Mouse (Mus musculus) CH12.LX (cell line): Measurements from ENCODE around the gene Gm43064. TPM values are rescaled to one million over a fixed set of nuclear protein-coding genes. Genes with fewer than 3 reads are reported as not detected.

Experiments used
- DNase-seq: peaks from one replicate; pipeline ENCODE4 v3.0.0-alpha.2; 2013; ENCODE audit errors: extremely low read depth
- H3K27ac ChIP-seq: 2 replicates; pipeline ENCODE4 v1.5.1; 2012; ENCODE audit warnings: low read depth, mild to moderate bottlenecking, control low read depth, moderate library complexity; ENCODE audit not compliant: insufficient read depth
- H3K27me3 ChIP-seq: replicated peaks from 2 replicates; pipeline ENCODE3; 2012; ENCODE audit warnings: inconsistent platforms
- H3K36me3 ChIP-seq, 2 experiments: replicated peaks in 1 of 2; 2 replicates each; pipeline versions ENCODE3 to v1.6.1; 2012; ENCODE audit warnings: inconsistent platforms in 1 of 2, low read length in 1 of 2, mild to moderate bottlenecking in 1 of 2, mixed read lengths in 1 of 2, moderate library complexity in 1 of 2; ENCODE audit not compliant: control insufficient read depth in 1 of 2, insufficient read depth in 1 of 2
- H3K4me1 ChIP-seq, 2 experiments: 2 replicates each; pipeline ENCODE4 v1.6.1; 2012; ENCODE audit warnings: inconsistent platforms in 1 of 2, moderate library complexity in 1 of 2; ENCODE audit not compliant: insufficient read depth in 2 of 2, control insufficient read depth in 1 of 2
- H3K4me2 ChIP-seq: 2 replicates; pipeline ENCODE4 v1.6.1; 2012; ENCODE audit warnings: low read depth, mild to moderate bottlenecking, control low read depth; ENCODE audit not compliant: poor library complexity, insufficient read depth, severe bottlenecking
- H3K4me3 ChIP-seq, 3 experiments: fragments of 150-350 bp in 1 of 3; sonication (generic) in 1 of 3; replicated peaks in 1 of 3; 2 replicates each; pipeline versions ENCODE3 to v1.5.1; 2011 to 2012; ENCODE audit warnings: low read depth in 2 of 3, low read length in 2 of 3, mild to moderate bottlenecking in 2 of 3, moderate library complexity in 2 of 3, control low read depth in 1 of 3, improper control_type of control experiment in 1 of 3, inconsistent platforms in 1 of 3, mixed read lengths in 1 of 3; ENCODE audit not compliant: poor library complexity in 1 of 3
- H3K79me2 ChIP-seq: replicated peaks from 2 replicates; pipeline ENCODE4 v1.6.1; 2012; ENCODE audit warnings: mild to moderate bottlenecking, moderate library complexity; ENCODE audit not compliant: control insufficient read depth, poor library complexity, insufficient read depth, severe bottlenecking; ENCODE audit errors: extremely low read depth
- H3K9ac ChIP-seq: 2 replicates; pipeline ENCODE4 v1.6.1; 2012; ENCODE audit warnings: low read depth, mild to moderate bottlenecking, control low read depth, moderate library complexity; ENCODE audit not compliant: insufficient read depth
- H3K9me3 ChIP-seq: replicated peaks from 2 replicates; pipeline ENCODE3; 2012; ENCODE audit warnings: low read length, inconsistent platforms, mixed read lengths
- BHLHE40 ChIP-seq: IDR thresholded peaks from 2 replicates; pipeline ENCODE4 v1.6.1; 2011; ENCODE audit warnings: mild to moderate bottlenecking, low read depth, low read length, improper control_type of control experiment
- EP300 ChIP-seq: IDR thresholded peaks from 2 replicates; pipeline ENCODE4 v1.6.1; 2011; ENCODE audit warnings: low read length, improper control_type of control experiment
- HCFC1 ChIP-seq: IDR thresholded peaks from 2 replicates; pipeline ENCODE4 v1.6.1; 2012; ENCODE audit warnings: low read depth, mild to moderate bottlenecking, inconsistent platforms, low read length, improper control_type of control experiment
- IRF4 ChIP-seq: IDR thresholded peaks from 2 replicates; pipeline ENCODE4 v1.6.1; 2014; ENCODE audit warnings: low read depth, mild to moderate bottlenecking, inconsistent platforms, low read length, improper control_type of control experiment
- MAX ChIP-seq: IDR thresholded peaks from 2 replicates; pipeline ENCODE4 v1.6.1; 2011; ENCODE audit warnings: low read length, improper control_type of control experiment
- MAZ ChIP-seq: IDR thresholded peaks from 2 replicates; pipeline ENCODE4 v1.6.1; 2012; ENCODE audit warnings: low read depth, mild to moderate bottlenecking, inconsistent platforms, low read length, improper control_type of control experiment, moderate library complexity
- MEF2A ChIP-seq: IDR thresholded peaks from 2 replicates; pipeline ENCODE4 v1.6.1; 2014; ENCODE audit warnings: low read depth, mild to moderate bottlenecking, inconsistent platforms, low read length, improper control_type of control experiment, borderline replicate concordance
- MXI1 ChIP-seq: IDR thresholded peaks from 2 replicates; pipeline ENCODE4 v1.6.1; 2011; ENCODE audit warnings: mild to moderate bottlenecking, low read depth, low read length, improper control_type of control experiment
- POLR2A ChIP-seq: IDR thresholded peaks from 2 replicates; pipeline ENCODE4 v1.6.1; 2011; ENCODE audit warnings: low read depth, mild to moderate bottlenecking, improper control_type of control experiment, low read length
- SIN3A ChIP-seq: IDR thresholded peaks from 2 replicates; pipeline ENCODE4 v1.6.1; 2012; ENCODE audit warnings: low read length, improper control_type of control experiment, inconsistent platforms
- TBP ChIP-seq: conservative IDR thresholded peaks from 2 replicates; pipeline ENCODE4 v1.6.1; 2011; ENCODE audit warnings: low read depth, low read length, improper control_type of control experiment
- UBTF ChIP-seq: IDR thresholded peaks from 2 replicates; pipeline ENCODE4 v1.6.1; 2012; ENCODE audit warnings: low read depth, mild to moderate bottlenecking, inconsistent platforms, low read length, improper control_type of control experiment, moderate library complexity
- ZC3H11A ChIP-seq: IDR thresholded peaks from 2 replicates; pipeline ENCODE4 v1.6.1; 2012; ENCODE audit warnings: low read depth, mild to moderate bottlenecking, inconsistent platforms, low read length, improper control_type of control experiment
- ZKSCAN1 ChIP-seq: IDR thresholded peaks from 2 replicates; pipeline ENCODE4 v1.6.1; 2012; ENCODE audit warnings: low read depth, inconsistent platforms, low read length, improper control_type of control experiment, borderline replicate concordance
- dilution Hi-C: fragments of 300-500 bp; cut with MboI; formaldehyde crosslinking; loops from 2 replicates; pipeline ENCODE4 v1.14.3; 2020; ENCODE audit warnings: low sequenced_read_pairs; ENCODE audit not compliant: extremely low pct_unique_long_range_greater_than_20kb, extremely low pct_ligation_motif_present
- in situ Hi-C: fragments of 300-500 bp; cut with MboI; formaldehyde crosslinking; loops from 3 replicates; pipeline ENCODE4 v1.14.3; 2019; ENCODE audit warnings: low sequenced_read_pairs, low pct_ligation_motif_present, low pct_unique_long_range_greater_than_20kb, mixed read lengths
- polyA plus RNA-seq: library from polyadenylated mRNA; unstranded; fragments of >175 nt; gene quantifications from 2 replicates; pipeline ENCODE4 v1.2.1, GENCODE M21; 2012; ENCODE audit warnings: low read depth; ENCODE audit not compliant: insufficient read length
- total RNA-seq, 2 experiments: library from RNA; depleted of rRNA; stranded (reverse); fragments of 300-350 nt in 1 of 2; fragments of >200 nt in 1 of 2; gene quantifications; 2 replicates each; pipeline ENCODE4 v1.2.3; 2012 to 2014

The Gm43064 gene
- total and polyA plus RNA-seq, 3 experiments, result 0.91 to 3.1 TPM; not detected in 1

DNA sequence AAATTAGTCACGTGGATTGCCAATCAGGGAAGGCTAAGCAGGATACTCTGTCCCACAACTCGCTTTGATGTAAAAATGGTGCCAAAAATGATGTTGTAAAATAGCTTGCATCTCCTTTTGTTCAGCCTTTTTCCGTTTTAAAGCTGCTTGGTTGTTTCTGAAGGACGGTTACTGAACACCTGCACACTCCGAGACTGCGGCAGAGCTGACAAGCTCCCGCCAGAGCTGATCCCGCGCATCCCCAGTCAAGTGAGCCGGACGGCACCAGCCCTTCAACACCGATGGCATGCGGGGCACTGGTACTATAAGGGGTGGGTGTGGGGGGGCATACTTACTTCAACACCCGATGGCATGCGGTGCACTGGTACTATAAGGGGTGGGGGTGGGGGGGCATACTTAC, 35.4 kb upstream of the Gm43064 start:
- peaks cover 82% of the 10 kb centered on the region for H3K79me2 ChIP-seq
- no peaks in the 10 kb centered on the region for H3K27me3 ChIP-seq
- dilution Hi-C loops, result no loop called here
- no peaks in the 10 kb centered on the region for H3K9me3 ChIP-seq
- DNase-seq, result no peak
- in situ Hi-C loops, result no loop called here
- H3K4me3 ChIP-seq, result no peak overlapping the region
- H3K4me2 ChIP-seq, result peak overlapping the region; percentile 7
- peak overlapping the region; percentile 6; the same call in 1 of the 2 replicates for H3K9ac ChIP-seq
- TF ChIP-seq HCFC1, result no peak
- no peak for TF ChIP-seq MXI1
- no peak for TF ChIP-seq ZC3H11A
- no peak for TF ChIP-seq ZKSCAN1
- TF ChIP-seq, all 38 proteins: peak for 0
- Histone ChIP-seq H3K36me3 (peaks cover 24 to 56% of the 10 kb centered on the region in 2 experiments), H3K4me1 (peaks cover 25 to 80% of the 10 kb centered on the region in 2 experiments), H3K27ac (no peak overlapping the region)

DNA sequence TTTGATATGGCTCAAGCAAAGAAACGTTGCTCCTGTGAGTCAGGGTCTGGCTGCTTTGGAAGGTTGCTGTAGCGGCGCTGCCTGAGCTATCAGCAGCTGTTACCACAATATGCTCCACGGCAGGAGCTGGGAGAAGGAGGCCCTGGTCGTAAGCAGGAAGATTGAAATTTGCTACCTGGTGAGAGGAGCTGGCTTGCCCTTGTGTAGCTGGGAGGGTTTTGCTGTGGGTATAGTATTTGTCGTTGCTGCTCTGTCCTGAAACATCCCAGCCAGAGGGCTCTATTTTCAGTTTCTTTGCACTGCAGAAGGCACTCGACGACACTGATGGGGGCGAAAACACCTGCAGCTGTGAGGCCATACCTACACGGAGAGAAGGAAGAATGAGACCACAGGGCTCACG, 31.4 kb upstream of the Gm43064 start:
- dilution Hi-C loops, result no loop called here
- no peaks in the 10 kb centered on the region for H3K9me3 ChIP-seq
- peak overlapping the region; percentile 81 for H3K27ac ChIP-seq
- in situ Hi-C loops, result no loop called here
- peak overlapping the region; percentile 11; the same call in 1 of the 2 replicates for H3K9ac ChIP-seq
- peaks cover 32 to 84% of the 10 kb centered on the region in 2 experiments for H3K4me1 ChIP-seq
- peak overlapping the region in 1 of 3 experiments; percentile 33 for H3K4me3 ChIP-seq
- TF ChIP-seq MAX, result no peak
- no peak for TF ChIP-seq MAZ
- TF ChIP-seq TBP, result 0 out of 2 replicates have a peak, but pooled peaks have one; percentile 23
- TF ChIP-seq ZKSCAN1, result no peak
- 0 out of 2 replicates have a peak, but pooled peaks have one; percentile 14 for TF ChIP-seq EP300
- TF ChIP-seq SIN3A, result 0 out of 2 replicates have a peak, but pooled peaks have one; percentile 30
- TF ChIP-seq BHLHE40, result peak; percentile 43; the same call in 1 of the 2 replicates
- TF ChIP-seq UBTF, result 0 out of 2 replicates have a peak, but pooled peaks have one; percentile 51
- no peak for TF ChIP-seq MEF2A
- TF ChIP-seq, all 38 proteins: peak for 5
- H3K79me2 ChIP-seq, result peaks cover 82% of the 10 kb centered on the region
- no peak for DNase-seq
- no peaks in the 10 kb centered on the region for H3K27me3 ChIP-seq
- H3K4me2 ChIP-seq, result peak overlapping the region; percentile 62
- H3K36me3 ChIP-seq, result peaks cover 15 to 29% of the 10 kb centered on the region in 2 experiments

DNA sequence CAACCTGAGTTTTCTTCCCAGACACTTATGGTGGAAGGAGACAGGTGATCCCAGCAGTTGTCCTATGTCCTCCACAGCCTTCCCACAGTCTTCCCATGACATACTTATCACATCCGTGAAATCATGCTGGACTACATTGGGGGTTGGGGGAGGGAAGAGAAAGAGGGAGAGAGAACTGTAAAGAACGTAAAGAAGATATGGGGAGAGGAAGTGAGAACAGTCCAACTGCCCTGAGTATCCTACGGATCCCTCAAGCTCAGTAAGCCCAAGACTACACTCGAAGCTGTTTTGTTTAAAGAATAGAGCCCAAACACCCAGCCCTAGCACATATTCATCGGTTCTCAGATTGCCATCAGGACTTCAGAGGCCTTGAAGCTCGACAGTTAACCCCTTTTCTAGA, 30.7 kb upstream of the Gm43064 start:
- in situ Hi-C loops, result no loop called here
- Histone ChIP-seq H3K36me3 (peaks cover 15 to 27% of the 10 kb centered on the region in 2 experiments), H3K4me3 (no peak overlapping the region), H3K9me3 (no peaks in the 10 kb centered on the region), H3K4me2 (peak overlapping the region; percentile 62), H3K4me1 (peaks cover 33 to 84% of the 10 kb centered on the region in 2 experiments), H3K79me2 (peaks cover 83% of the 10 kb centered on the region), H3K27ac (peak overlapping the region; percentile 81), H3K9ac (peak overlapping the region; percentile 59), H3K27me3 (no peaks in the 10 kb centered on the region)
- TF ChIP-seq POLR2A, result no peak
- 0 out of 2 replicates have a peak, but pooled peaks have one; percentile 17 for TF ChIP-seq UBTF
- TF ChIP-seq IRF4, result peak; percentile 56; the same call in 1 of the 2 replicates
- DNase-seq, result no peak
- dilution Hi-C loops, result no loop called here
